Mouse (Mus musculus) spleen, adult 12 weeks (tissue): ENCODE data around the gene Gprc5a.

Source experiments
- DNase-seq: peaks from one replicate; pipeline ENCODE4 v3.0.0; 2022; ENCODE audit warnings: low spot score

Gprc5a gene

GRCm38 (mm10) chr6:135065236-135065957 is at the start of gene Gprc5a:
Gene Gprc5a, plus strand, starts transcription at chr6:135065651.
- peak; percentile 15 for DNase-seq

- no peak for DNase-seq
Measured at GRCm38 (mm10) chr6:135017211-135017610, 48.2 kb upstream of the Gprc5a start.

GRCm38 (mm10) chr6:135019564-135019963 is 45.9 kb upstream of the Gprc5a start:
- no peak for DNase-seq

GRCm38 (mm10) chr6:135021633-135022032 is 43.8 kb upstream of the Gprc5a start:
- no peak for DNase-seq

GRCm38 (mm10) chr6:135023379-135023778 is 42.1 kb upstream of the Gprc5a start:
- DNase-seq: no peak

GRCm38 (mm10) chr6:135024781-135025420 is 40.5 kb upstream of the Gprc5a start:
- no peak for DNase-seq

GRCm38 (mm10) chr6:135026232-135026631 is 39.2 kb upstream of the Gprc5a start:
- DNase-seq: no peak

GRCm38 (mm10) chr6:135026755-135027154 is 38.7 kb upstream of the Gprc5a start:
- DNase-seq: no peak

GRCm38 (mm10) chr6:135029246-135029645 is 36.2 kb upstream of the Gprc5a start:
- DNase-seq: no peak

GRCm38 (mm10) chr6:135038674-135039073 is 26.8 kb upstream of the Gprc5a start:
- no peak for DNase-seq

GRCm38 (mm10) chr6:135040275-135040871 is 25.1 kb upstream of the Gprc5a start:
- DNase-seq: no peak

GRCm38 (mm10) chr6:135041930-135042329 is 23.5 kb upstream of the Gprc5a start:
- no peak for DNase-seq

- no peak for DNase-seq
Measured at GRCm38 (mm10) chr6:135047276-135047675, 18.2 kb upstream of the Gprc5a start.

GRCm38 (mm10) chr6:135048509-135048908 is 16.9 kb upstream of the Gprc5a start:
- no peak for DNase-seq

GRCm38 (mm10) chr6:135048956-135049355 is 16.5 kb upstream of the Gprc5a start:
- no peak for DNase-seq

- DNase-seq: no peak
Measured at GRCm38 (mm10) chr6:135053789-135054188, 11.7 kb upstream of the Gprc5a start.

GRCm38 (mm10) chr6:135055882-135056281 is 9.6 kb upstream of the Gprc5a start:
- no peak for DNase-seq

- no peak for DNase-seq
Measured at GRCm38 (mm10) chr6:135060728-135061127, 4.7 kb upstream of the Gprc5a start.

GRCm38 (mm10) chr6:135064621-135065020 is 830 bp upstream of the Gprc5a start:
- DNase-seq: no peak

GRCm38 (mm10) chr6:135066795-135067445 is 1.5 kb downstream of the Gprc5a start:
- no peak for DNase-seq

- no peak for DNase-seq
Measured at GRCm38 (mm10) chr6:135068221-135068620, 2.8 kb downstream of the Gprc5a start.

GRCm38 (mm10) chr6:135069856-135070255 is 4.4 kb downstream of the Gprc5a start:
- DNase-seq: no peak

GRCm38 (mm10) chr6:135070347-135070746 is 4.9 kb downstream of the Gprc5a start:
- no peak for DNase-seq
